Mouse (Mus musculus) liver, adult 2 months (tissue): ENCODE data around the gene Icam1.
"Not testable (repeated sequence)": the region's sequence is repeated elsewhere in the genome, so short reads cannot be mapped to it uniquely, and the experiment has no call there.

Experiments used
- CTCF ChIP-seq: fragments of 200-500 bp; IDR thresholded peaks from 2 replicates; pipeline ENCODE4 v1.5.1; 2011; ENCODE audit warnings: low read depth, low read length, control low read depth
- POLR2A ChIP-seq: fragments of 200-500 bp; IDR thresholded peaks from 2 replicates; pipeline ENCODE4 v1.6.1; 2011; ENCODE audit warnings: low read length, control low read depth; ENCODE audit not compliant: insufficient read depth; ENCODE audit errors: extremely low read depth

DNA sequence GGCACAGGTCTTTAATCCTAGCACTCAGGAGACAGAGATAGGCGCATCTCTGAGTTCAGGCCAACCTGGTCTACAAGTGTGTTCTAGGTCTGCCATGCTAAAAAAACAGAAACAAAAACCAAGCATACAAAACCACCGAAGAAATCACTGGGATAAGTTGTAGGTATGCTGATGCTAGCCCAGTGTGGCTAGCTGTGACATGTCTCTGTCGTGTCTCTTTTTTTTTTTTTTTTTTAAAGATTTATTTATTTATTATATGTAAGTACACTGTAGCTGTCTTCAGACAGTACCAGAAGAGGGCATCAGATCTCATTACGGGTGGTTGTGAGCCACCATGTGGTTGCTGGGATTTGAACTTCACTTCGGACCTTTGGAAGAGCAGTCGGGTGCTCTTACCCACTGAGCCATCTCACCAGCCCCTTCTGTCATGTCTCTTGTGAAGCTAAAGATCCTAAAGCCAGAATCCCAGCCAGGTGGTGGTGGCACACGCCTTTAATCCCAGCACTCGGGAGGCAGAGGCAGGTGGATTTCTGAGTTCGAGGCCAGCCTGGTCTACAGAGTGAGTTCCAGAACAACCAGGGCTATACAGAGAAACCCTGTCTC is 4.7 kb upstream of the Icam1 start:
- TF ChIP-seq POLR2A, CTCF: not testable (repeated sequence)
